Mouse (Mus musculus): ENCODE results near the gene Tas1r1. TPM values are rescaled to one million over a fixed set of nuclear protein-coding genes. Genes with fewer than 3 reads are reported as not detected.

The Tas1r1 gene
- total and polyA plus RNA-seq, 3 experiments = 0.12 to 0.21 TPM; not detected in 1

- H3K27ac ChIP-seq (ENCODE audit: control insufficient read depth, low read depth, low read length) = no peak overlapping the region
- H3K36me3 ChIP-seq (ENCODE audit: control insufficient read depth in 1 of 2, insufficient read depth in 2 of 2, low read length in 2 of 2) = peaks cover under 1 to 2% of the 10 kb centered on the region in 2 experiments; a peak in 1 of 4 replicates
- no peak overlapping the region for H3K4me3 ChIP-seq (ENCODE audit: control insufficient read depth in 1 of 2, insufficient read depth in 1 of 2, low read depth in 2 of 2, low read length in 2 of 2)
- peaks cover 0 to 6% of the 10 kb centered on the region in 2 experiments; a peak in 1 of 4 replicates for H3K4me1 ChIP-seq (ENCODE audit: control insufficient read depth in 1 of 2, insufficient read depth in 2 of 2, low read length in 2 of 2)
- no peaks in the 10 kb centered on the region for H3K27me3 ChIP-seq (ENCODE audit: control insufficient read depth in 1 of 2, insufficient read depth in 2 of 2, low read length in 2 of 2)
- DNase-seq (ENCODE audit: low read depth, low spot score) = no peak
- no peak overlapping the region for H3K9ac ChIP-seq (ENCODE audit: control insufficient read depth, low read depth, low read length, poor library complexity, severe bottlenecking)
- TF ChIP-seq MAFK (IDR thresholded peaks at IDR 0.05; ENCODE audit: borderline replicate concordance, low read depth, low read length) (no peak), MEF2A (IDR thresholded peaks at IDR 0.05; ENCODE audit: extremely low read depth, insufficient replicate concordance, low read depth, low read length, poor library complexity, severe bottlenecking) (no peak), POLR2A (IDR thresholded peaks at IDR 0.05; ENCODE audit: control insufficient read depth in 1 of 2, insufficient read depth in 1 of 2, low read depth in 1 of 2, low read length in 2 of 2, poor library complexity in 1 of 2) (no peak), NELFE (IDR thresholded peaks at IDR 0.05; ENCODE audit: low read depth, low read length) (no peak), ZMIZ1 (IDR thresholded peaks at IDR 0.05; ENCODE audit: low read depth, low read length) (no peak), POLR2AphosphoS5 (IDR thresholded peaks at IDR 0.05; ENCODE audit: borderline replicate concordance, low read depth, low read length) (no peak), ELF1 (IDR thresholded peaks at IDR 0.05; ENCODE audit: low read depth, low read length) (no peak)
- peaks cover 8% of the 10 kb centered on the region for H3K79me2 ChIP-seq (ENCODE audit: control insufficient read depth, insufficient read depth, low read length, poor library complexity)
- no peaks in the 10 kb centered on the region for H3K9me3 ChIP-seq (replicated peaks; ENCODE audit: insufficient read depth, low read length)
These were observed 18.3 kb downstream of the Tas1r1 start for GRCm38 (mm10) chr4:152020024-152020423.

- Histone ChIP-seq H3K4me1 (ENCODE audit: control insufficient read depth in 1 of 2, insufficient read depth in 2 of 2, low read length in 2 of 2) (no peaks in the 10 kb centered on the region), H3K27ac (ENCODE audit: control insufficient read depth, low read depth, low read length) (no peak overlapping the region), H3K4me3 (ENCODE audit: control insufficient read depth in 1 of 2, insufficient read depth in 1 of 2, low read depth in 2 of 2, low read length in 2 of 2) (no peak overlapping the region), H3K9me3 (replicated peaks; ENCODE audit: insufficient read depth, low read length) (no peaks in the 10 kb centered on the region), H3K27me3 (ENCODE audit: control insufficient read depth in 1 of 2, insufficient read depth in 2 of 2, low read length in 2 of 2) (no peaks in the 10 kb centered on the region), H3K36me3 (ENCODE audit: control insufficient read depth in 1 of 2, insufficient read depth in 2 of 2, low read length in 2 of 2) (peaks cover 0 to 2% of the 10 kb centered on the region in 2 experiments; a peak in 1 of 4 replicates), H3K9ac (ENCODE audit: control insufficient read depth, low read depth, low read length, poor library complexity, severe bottlenecking) (no peak overlapping the region), H3K79me2 (ENCODE audit: control insufficient read depth, insufficient read depth, low read length, poor library complexity) (0 out of 2 replicates have a peak, but pooled peaks cover 1% of the 10 kb centered on the region)
- no peak for DNase-seq (ENCODE audit: low read depth, low spot score)
- TF ChIP-seq MYB (IDR thresholded peaks at IDR 0.05; ENCODE audit: low read depth, low read length) (no peak), TAL1 (IDR thresholded peaks at IDR 0.05; ENCODE audit: low read length) (no peak), MYC (IDR thresholded peaks at IDR 0.05; ENCODE audit: low read depth, low read length) (no peak), POLR2AphosphoS2 (IDR thresholded peaks at IDR 0.05; ENCODE audit: low read length) (no peak), NELFE (IDR thresholded peaks at IDR 0.05; ENCODE audit: low read depth, low read length) (no peak), POLR2A (IDR thresholded peaks at IDR 0.05; ENCODE audit: control insufficient read depth in 1 of 2, insufficient read depth in 1 of 2, low read depth in 1 of 2, low read length in 2 of 2, poor library complexity in 1 of 2) (no peak), MAFK (IDR thresholded peaks at IDR 0.05; ENCODE audit: borderline replicate concordance, low read depth, low read length) (no peak), MEF2A (IDR thresholded peaks at IDR 0.05; ENCODE audit: extremely low read depth, insufficient replicate concordance, low read depth, low read length, poor library complexity, severe bottlenecking) (no peak), BHLHE40 (IDR thresholded peaks at IDR 0.05; ENCODE audit: borderline replicate concordance, low read depth, low read length) (no peak), RAD21 (IDR thresholded peaks at IDR 0.05; ENCODE audit: low read depth, low read length) (no peak), CTCF (IDR thresholded peaks at IDR 0.05 in 2 of 3, conservative IDR thresholded peaks at IDR 0.05 in 1 of 3; ENCODE audit: control insufficient read depth in 1 of 3, insufficient read depth in 1 of 3, low read depth in 2 of 3, low read length in 3 of 3, poor library complexity in 1 of 3, severe bottlenecking in 1 of 3) (no peak), USF1 (IDR thresholded peaks at IDR 0.05; ENCODE audit: low read depth, low read length) (no peak), MAZ (IDR thresholded peaks at IDR 0.05; ENCODE audit: low read depth, low read length) (no peak), MXI1 (IDR thresholded peaks at IDR 0.05; ENCODE audit: low read depth, low read length) (no peak), ZNF384 (IDR thresholded peaks at IDR 0.05; ENCODE audit: low read depth, low read length) (no peak), NRF1 (IDR thresholded peaks at IDR 0.05; ENCODE audit: insufficient read depth, low read depth, low read length, poor library complexity, severe bottlenecking) (no peak), CHD2 (IDR thresholded peaks at IDR 0.05; ENCODE audit: low read length) (no peak), TBP (IDR thresholded peaks at IDR 0.05; ENCODE audit: low read depth, low read length) (no peak)
These were observed 19.3 kb downstream of the Tas1r1 start for GRCm38 (mm10) chr4:152019073-152019472.
